Mouse (Mus musculus): ENCODE results near the gene Rrn3. TPM values are rescaled to one million over a fixed set of nuclear protein-coding genes. Genes with fewer than 3 reads are reported as not detected.

Gene Rrn3
- total and polyA plus RNA-seq, 3 experiments: 60.0 to 92.8 TPM; not detected in 1

- Histone ChIP-seq H3K27ac (ENCODE audit: control insufficient read depth, low read depth, low read length) (no peak overlapping the region), H3K36me3 (ENCODE audit: control insufficient read depth in 1 of 2, insufficient read depth in 2 of 2, low read length in 2 of 2) (peaks cover 0 to 7% of the 10 kb centered on the region in 2 experiments; a peak in 2 of 4 replicates), H3K4me1 (ENCODE audit: control insufficient read depth in 1 of 2, insufficient read depth in 2 of 2, low read length in 2 of 2) (no peaks in the 10 kb centered on the region), H3K9ac (ENCODE audit: control insufficient read depth, low read depth, low read length, poor library complexity, severe bottlenecking) (no peak overlapping the region), H3K27me3 (ENCODE audit: control insufficient read depth in 1 of 2, insufficient read depth in 2 of 2, low read length in 2 of 2) (no peaks in the 10 kb centered on the region), H3K9me3 (replicated peaks; ENCODE audit: insufficient read depth, low read length) (no peaks in the 10 kb centered on the region), H3K79me2 (ENCODE audit: control insufficient read depth, insufficient read depth, low read length, poor library complexity) (no peaks in the 10 kb centered on the region), H3K4me3 (ENCODE audit: control insufficient read depth in 1 of 2, insufficient read depth in 1 of 2, low read depth in 2 of 2, low read length in 2 of 2) (no peak overlapping the region)
- DNase-seq (ENCODE audit: low read depth, low spot score): no peak
- no peak for TF ChIP-seq BHLHE40 (IDR thresholded peaks at IDR 0.05; ENCODE audit: borderline replicate concordance, low read depth, low read length)
- no peak for TF ChIP-seq ETS1 (IDR thresholded peaks at IDR 0.05; ENCODE audit: low read depth, low read length)
- no peak for TF ChIP-seq USF2 (IDR thresholded peaks at IDR 0.05; ENCODE audit: borderline replicate concordance in 1 of 2, insufficient read depth in 1 of 2, low read depth in 1 of 2, low read length in 2 of 2)
- no peak for TF ChIP-seq NELFE (IDR thresholded peaks at IDR 0.05; ENCODE audit: low read depth, low read length)
- TF ChIP-seq RAD21 (IDR thresholded peaks at IDR 0.05; ENCODE audit: low read depth, low read length): no peak
- TF ChIP-seq HCFC1 (IDR thresholded peaks at IDR 0.05; ENCODE audit: low read depth, low read length): no peak
- TF ChIP-seq ZKSCAN1 (IDR thresholded peaks at IDR 0.05; ENCODE audit: low read depth, low read length): no peak
- TF ChIP-seq ELF1 (IDR thresholded peaks at IDR 0.05; ENCODE audit: low read depth, low read length): no peak
- TF ChIP-seq SMC3 (IDR thresholded peaks at IDR 0.05; ENCODE audit: low read depth, low read length): no peak
- no peak for TF ChIP-seq MAZ (IDR thresholded peaks at IDR 0.05; ENCODE audit: low read depth, low read length)
- TF ChIP-seq MEF2A (IDR thresholded peaks at IDR 0.05; ENCODE audit: extremely low read depth, insufficient replicate concordance, low read depth, low read length, poor library complexity, severe bottlenecking): no peak
Measured at GRCm38 (mm10) chr16:13813200-13813599, 32.7 kb downstream of the Rrn3 start.

DNA sequence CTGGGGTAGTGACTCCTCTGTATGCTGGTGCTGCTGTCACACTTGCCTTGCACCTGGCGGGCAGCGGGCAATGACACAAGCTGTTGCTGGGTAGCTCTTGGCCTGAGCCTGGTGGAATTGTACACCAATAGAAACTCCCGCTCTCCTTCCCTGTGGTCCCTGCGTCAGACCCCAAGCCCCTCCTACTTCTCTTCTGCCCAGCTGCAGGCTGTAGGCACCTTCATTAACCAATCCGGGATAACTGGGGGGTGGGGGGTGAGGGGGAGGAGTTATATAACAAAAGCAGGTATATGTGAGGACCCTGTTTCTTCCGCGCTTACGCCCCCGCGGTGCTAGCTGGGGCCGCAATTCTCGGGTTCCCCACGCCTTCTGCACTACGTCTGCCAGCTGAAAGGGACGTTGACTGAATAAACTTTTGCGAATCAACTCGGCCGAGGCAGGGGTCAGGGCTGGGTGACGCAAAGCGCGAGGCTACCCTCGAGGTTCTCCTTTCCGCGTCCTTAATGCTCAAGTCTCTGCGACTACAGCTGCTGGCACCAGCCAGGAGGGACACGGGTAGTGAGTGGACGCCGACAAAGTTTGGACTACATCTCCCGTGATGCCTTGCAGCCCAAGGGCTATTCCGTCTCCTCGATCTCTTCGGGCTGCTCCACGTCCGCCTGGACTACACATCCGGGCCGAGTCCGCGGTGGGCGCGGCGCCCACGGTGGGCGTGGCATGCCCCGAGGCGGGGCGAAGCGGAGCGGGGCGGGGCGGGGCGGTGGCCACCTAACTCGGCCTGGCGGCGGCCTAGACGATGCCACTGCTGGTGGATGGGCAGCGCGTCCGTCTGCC, 38.3 kb downstream of the Rrn3 start, which contains the start of gene Ntan1:
Ntan1 (plus strand) TSS at position 286 of the 834 bp plus-strand sequence.
- no peaks in the 10 kb centered on the region; a peak in 1 of 4 replicates for H3K4me1 ChIP-seq (ENCODE audit: control insufficient read depth in 1 of 2, insufficient read depth in 2 of 2, low read length in 2 of 2)
- no peaks in the 10 kb centered on the region for H3K9me3 ChIP-seq (replicated peaks; ENCODE audit: insufficient read depth, low read length)
- no peaks in the 10 kb centered on the region for H3K27me3 ChIP-seq (ENCODE audit: control insufficient read depth in 1 of 2, insufficient read depth in 2 of 2, low read length in 2 of 2)
- H3K9ac ChIP-seq (ENCODE audit: control insufficient read depth, low read depth, low read length, poor library complexity, severe bottlenecking): peak within 1 kb of the TSS; percentile 76
- peaks cover 5% of the 10 kb centered on the region for H3K79me2 ChIP-seq (ENCODE audit: control insufficient read depth, insufficient read depth, low read length, poor library complexity)
- H3K36me3 ChIP-seq (ENCODE audit: control insufficient read depth in 1 of 2, insufficient read depth in 2 of 2, low read length in 2 of 2): peaks cover 3 to 7% of the 10 kb centered on the region in 2 experiments; a peak in 3 of 4 replicates
- peak within 1 kb of the TSS; percentile 73 to 94 for H3K4me3 ChIP-seq (ENCODE audit: control insufficient read depth in 1 of 2, insufficient read depth in 1 of 2, low read depth in 2 of 2, low read length in 2 of 2)
- H3K27ac ChIP-seq (ENCODE audit: control insufficient read depth, low read depth, low read length): peak within 1 kb of the TSS; percentile 20
- peak; percentile 95 for DNase-seq (ENCODE audit: low read depth, low spot score)
- TF ChIP-seq MXI1 (IDR thresholded peaks at IDR 0.05; ENCODE audit: low read depth, low read length) (peak; percentile 68), BHLHE40 (IDR thresholded peaks at IDR 0.05; ENCODE audit: borderline replicate concordance, low read depth, low read length) (no peak), POLR2AphosphoS5 (IDR thresholded peaks at IDR 0.05; ENCODE audit: borderline replicate concordance, low read depth, low read length) (no peak), KAT2A (conservative IDR thresholded peaks at IDR 0.05; ENCODE audit: low read depth, low read length) (peak; percentile 71; the same call in 1 of the 2 replicates), MEF2A (IDR thresholded peaks at IDR 0.05; ENCODE audit: extremely low read depth, insufficient replicate concordance, low read depth, low read length, poor library complexity, severe bottlenecking) (no peak), ELF1 (IDR thresholded peaks at IDR 0.05; ENCODE audit: low read depth, low read length) (peak; percentile 80), ZKSCAN1 (IDR thresholded peaks at IDR 0.05; ENCODE audit: low read depth, low read length) (no peak), SMC3 (IDR thresholded peaks at IDR 0.05; ENCODE audit: low read depth, low read length) (no peak), USF2 (IDR thresholded peaks at IDR 0.05; ENCODE audit: borderline replicate concordance in 1 of 2, insufficient read depth in 1 of 2, low read depth in 1 of 2, low read length in 2 of 2) (no peak), ZMIZ1 (IDR thresholded peaks at IDR 0.05; ENCODE audit: low read depth, low read length) (0 out of 2 replicates have a peak, but pooled peaks have one; percentile 51), TAL1 (IDR thresholded peaks at IDR 0.05; ENCODE audit: low read length) (no peak), POLR2A (IDR thresholded peaks at IDR 0.05; ENCODE audit: control insufficient read depth in 1 of 2, insufficient read depth in 1 of 2, low read depth in 1 of 2, low read length in 2 of 2, poor library complexity in 1 of 2) (peak in 1 of 2 experiments; percentile 19; a peak in 1 of 4 replicates), CHD2 (IDR thresholded peaks at IDR 0.05; ENCODE audit: low read length) (peak; percentile 49), USF1 (IDR thresholded peaks at IDR 0.05; ENCODE audit: low read depth, low read length) (peak; percentile 16; the same call in 1 of the 2 replicates), NELFE (IDR thresholded peaks at IDR 0.05; ENCODE audit: low read depth, low read length) (peak; percentile 69), ETS1 (IDR thresholded peaks at IDR 0.05; ENCODE audit: low read depth, low read length) (no peak), ZNF384 (IDR thresholded peaks at IDR 0.05; ENCODE audit: low read depth, low read length) (no peak), CTCF (IDR thresholded peaks at IDR 0.05 in 2 of 3, conservative IDR thresholded peaks at IDR 0.05 in 1 of 3; ENCODE audit: control insufficient read depth in 1 of 3, insufficient read depth in 1 of 3, low read depth in 2 of 3, low read length in 3 of 3, poor library complexity in 1 of 3, severe bottlenecking in 1 of 3) (no peak), TBP (IDR thresholded peaks at IDR 0.05; ENCODE audit: low read depth, low read length) (0 out of 2 replicates have a peak, but pooled peaks have one; percentile 12), RAD21 (IDR thresholded peaks at IDR 0.05; ENCODE audit: low read depth, low read length) (no peak), UBTF (IDR thresholded peaks at IDR 0.05; ENCODE audit: borderline replicate concordance, insufficient read depth, low read depth, low read length) (no peak), MAX (IDR thresholded peaks at IDR 0.05; ENCODE audit: low read length) (0 out of 2 replicates have a peak, but pooled peaks have one; percentile 25), GABPA (IDR thresholded peaks at IDR 0.05; ENCODE audit: low read depth, low read length) (no peak), TCF12 (IDR thresholded peaks at IDR 0.05; ENCODE audit: low read depth, low read length) (no peak)
